Mouse (Mus musculus): ENCODE results near the gene R3hdm1. TPM values are rescaled to one million over a fixed set of nuclear protein-coding genes. Genes with fewer than 3 reads are reported as not detected.
"Not testable (repeated sequence)": the region's sequence is repeated elsewhere in the genome, so short reads cannot be mapped to it uniquely, and the experiment has no call there.

Gene R3hdm1
- polyA plus RNA-seq, 1 experiment from 2014 or later, result 65.7 TPM

- Histone ChIP-seq H3K4me3 (replicated peaks) (peak overlapping the region; percentile 89), H3K4me2 (peak overlapping the region; percentile 87), H3K36me3 (0 out of 2 replicates have a peak, but pooled peaks cover 1% of the 10 kb centered on the region), H3K4me1 (peaks cover 10% of the 10 kb centered on the region), H3K9me3 (replicated peaks) (no peaks in the 10 kb centered on the region), H3K27ac (peak overlapping the region; percentile 91), H3K27me3 (no peaks in the 10 kb centered on the region), H3K9ac (peak overlapping the region; percentile 81)
- peak; percentile 55; the same call in 1 of the 2 replicates for ATAC-seq (replicated peaks; ENCODE audit: low FRiP score)
- 2% methylated on average over 19 of the region's 19 CpGs for WGBS
Measured at GRCm38 (mm10) chr1:128244727-128245355, 141.7 kb downstream of the R3hdm1 start.

- H3K4me2 ChIP-seq; H3K4me1 ChIP-seq; H3K27ac ChIP-seq; H3K4me3 ChIP-seq (replicated peaks); H3K9ac ChIP-seq; ATAC-seq (replicated peaks; ENCODE audit: low FRiP score); H3K9me3 ChIP-seq (replicated peaks); H3K27me3 ChIP-seq: not testable (repeated sequence)
- WGBS, result 83% methylated on average over 7 of the region's 7 CpGs
- H3K36me3 ChIP-seq, result peaks cover 89% of the 10 kb centered on the region
Measured at GRCm38 (mm10) chr1:128267061-128267460, 164.0 kb downstream of the R3hdm1 start.

- 92% methylated on average over 3 of the region's 3 CpGs for WGBS
- peaks cover 92% of the 10 kb centered on the region for H3K36me3 ChIP-seq
- no peaks in the 10 kb centered on the region for H3K9me3 ChIP-seq (replicated peaks)
- H3K27ac ChIP-seq, result no peak overlapping the region
- no peak for ATAC-seq (replicated peaks; ENCODE audit: low FRiP score)
- no peak overlapping the region for H3K9ac ChIP-seq
- H3K27me3 ChIP-seq, result no peaks in the 10 kb centered on the region
- H3K4me3 ChIP-seq (replicated peaks), result no peak overlapping the region
- H3K4me2 ChIP-seq, result no peak overlapping the region
- H3K4me1 ChIP-seq, result no peaks in the 10 kb centered on the region
Measured at GRCm38 (mm10) chr1:128270731-128271130, 167.6 kb downstream of the R3hdm1 start.

- H3K9me3 ChIP-seq (replicated peaks), result no peaks in the 10 kb centered on the region
- no peaks in the 10 kb centered on the region for H3K4me1 ChIP-seq
- H3K27me3 ChIP-seq, result no peaks in the 10 kb centered on the region
- H3K4me3 ChIP-seq (replicated peaks), result no peak overlapping the region
- H3K9ac ChIP-seq, result no peak overlapping the region
- WGBS, result 97% methylated on average over 1 of the region's 1 CpGs
- peaks cover 92% of the 10 kb centered on the region for H3K36me3 ChIP-seq
- no peak overlapping the region for H3K27ac ChIP-seq
- no peak overlapping the region for H3K4me2 ChIP-seq
- ATAC-seq (replicated peaks; ENCODE audit: low FRiP score), result no peak
Measured at GRCm38 (mm10) chr1:128275908-128276307, 172.8 kb downstream of the R3hdm1 start.

- ATAC-seq (replicated peaks; ENCODE audit: low FRiP score), result no peak
- Histone ChIP-seq H3K9ac (no peak overlapping the region), H3K27ac (no peak overlapping the region), H3K4me1 (no peaks in the 10 kb centered on the region), H3K9me3 (replicated peaks) (no peaks in the 10 kb centered on the region), H3K4me2 (no peak overlapping the region), H3K36me3 (peaks cover 84% of the 10 kb centered on the region), H3K4me3 (replicated peaks) (no peak overlapping the region), H3K27me3 (no peaks in the 10 kb centered on the region)
- 96% methylated on average over 3 of the region's 3 CpGs for WGBS
Measured at GRCm38 (mm10) chr1:128278563-128278962, 175.5 kb downstream of the R3hdm1 start.

GRCm38 (mm10) chr1:128281753-128282152 lies 178.7 kb downstream of the R3hdm1 start:
- WGBS, result 95% methylated on average over 3 of the region's 3 CpGs
- Histone ChIP-seq H3K9ac (no peak overlapping the region), H3K27me3 (no peaks in the 10 kb centered on the region), H3K27ac (no peak overlapping the region), H3K36me3 (peaks cover 57% of the 10 kb centered on the region), H3K4me1 (no peaks in the 10 kb centered on the region), H3K9me3 (replicated peaks) (no peaks in the 10 kb centered on the region), H3K4me2 (no peak overlapping the region), H3K4me3 (replicated peaks) (no peak overlapping the region)
- no peak for ATAC-seq (replicated peaks; ENCODE audit: low FRiP score)

GRCm38 (mm10) chr1:128282924-128283323 lies 179.8 kb downstream of the R3hdm1 start:
- Histone ChIP-seq H3K9me3 (replicated peaks) (no peaks in the 10 kb centered on the region), H3K27me3 (no peaks in the 10 kb centered on the region), H3K4me3 (replicated peaks) (no peak overlapping the region), H3K4me2 (no peak overlapping the region), H3K9ac (no peak overlapping the region), H3K4me1 (no peaks in the 10 kb centered on the region), H3K36me3 (peaks cover 46% of the 10 kb centered on the region), H3K27ac (no peak overlapping the region)
- WGBS, result 95% methylated on average over 3 of the region's 3 CpGs
- no peak for ATAC-seq (replicated peaks; ENCODE audit: low FRiP score)

GRCm38 (mm10) chr1:128284157-128284690 lies 181.1 kb downstream of the R3hdm1 start:
- H3K4me2 ChIP-seq, result no peak overlapping the region
- WGBS, result 80% methylated on average over 8 of the region's 8 CpGs
- no peaks in the 10 kb centered on the region for H3K4me1 ChIP-seq
- no peak for ATAC-seq (replicated peaks; ENCODE audit: low FRiP score)
- no peak overlapping the region for H3K9ac ChIP-seq
- H3K36me3 ChIP-seq, result peaks cover 33% of the 10 kb centered on the region
- no peaks in the 10 kb centered on the region for H3K27me3 ChIP-seq
- no peak overlapping the region for H3K4me3 ChIP-seq (replicated peaks)
- H3K9me3 ChIP-seq (replicated peaks), result no peaks in the 10 kb centered on the region
- H3K27ac ChIP-seq, result no peak overlapping the region

- H3K27ac ChIP-seq, result no peak overlapping the region
- no peaks in the 10 kb centered on the region for H3K9me3 ChIP-seq (replicated peaks)
- H3K4me2 ChIP-seq, result no peak overlapping the region
- H3K9ac ChIP-seq, result no peak overlapping the region
- no peaks in the 10 kb centered on the region for H3K4me1 ChIP-seq
- H3K36me3 ChIP-seq, result peaks cover 24% of the 10 kb centered on the region
- H3K4me3 ChIP-seq (replicated peaks), result no peak overlapping the region
- 89% methylated on average over 9 of the region's 9 CpGs for WGBS
- H3K27me3 ChIP-seq, result no peaks in the 10 kb centered on the region
- no peak for ATAC-seq (replicated peaks; ENCODE audit: low FRiP score)
Measured at GRCm38 (mm10) chr1:128285136-128285535, 182.0 kb downstream of the R3hdm1 start.

MicroRNAs within 50 kb of the gene (microRNA counts, 519-probe panel; counts per million panel counts)
- 2,613 counts per million, percentile 56 among the panel's probes with 10 or more counts for microRNA mmu-miR-128

Small RNAs within 50 kb of the gene (microRNA-seq; reads per million reads assigned to microRNA genes)
- gene Mir128-1, result 71.4 reads per million, percentile 53 among the genes with 10 or more reads in this experiment

Other genes with a start within 250 kb of the R3hdm1 start
- gene Map3k19, start 248.3 kb upstream of the R3hdm1 start, polyA plus RNA-seq (2015; fragmentation: Nextera tagmentation; extraction: Ambion mirVana), result not detected in 2 replicates
- gene Rab3gap1, start 234.5 kb upstream of the R3hdm1 start, polyA plus RNA-seq (2015; fragmentation: Nextera tagmentation; extraction: Ambion mirVana), result 22.6 and 23.8 TPM in 2 replicates
- gene Zranb3, start 254 bp upstream of the R3hdm1 start, polyA plus RNA-seq (2015; fragmentation: Nextera tagmentation; extraction: Ambion mirVana), result 10.4 and 11.4 TPM in 2 replicates
- 66.7 and 73.1 TPM in 2 replicates for gene Ubxn4, start 140.7 kb downstream of the R3hdm1 start, polyA plus RNA-seq (2015; fragmentation: Nextera tagmentation; extraction: Ambion mirVana)
- 0.10 TPM in 2 replicates for gene Lct, start 225.0 kb downstream of the R3hdm1 start, polyA plus RNA-seq (2015; fragmentation: Nextera tagmentation; extraction: Ambion mirVana)

Measured in kidney, embryonic 15.5 days (tissue).